Mouse (Mus musculus) CH12F3 (cell line): ENCODE data around the gene Kcnc3.

Experiments
- in situ Hi-C: fragments of 300-500 bp; cut with MboI; formaldehyde crosslinking; loops from 2 replicates; pipeline ENCODE4 v1.14.3; 2020; ENCODE audit warnings: low sequenced_read_pairs

Kcnc3 gene

GRCm38 (mm10) chr7:44625241-44626067 lies 35.0 kb downstream of the Kcnc3 start:
- in situ Hi-C loops, result loop anchor here (25.0 kb wide), 1 partner anchor 113 kb away; the partner anchor contains the start of gene Mybpc2

- in situ Hi-C loops, result loop anchor here (25.0 kb wide), 1 partner anchor 114 kb away; the partner anchor contains the start of gene Mybpc2
Measured at GRCm38 (mm10) chr7:44626068-44626385, 35.6 kb downstream of the Kcnc3 start.

GRCm38 (mm10) chr7:44626966-44627365 lies 36.5 kb downstream of the Kcnc3 start:
- in situ Hi-C loops, result loop anchor here (25.0 kb wide), 1 partner anchor 115 kb away; the partner anchor contains the start of gene Mybpc2

GRCm38 (mm10) chr7:44628402-44629034 lies 38.1 kb downstream of the Kcnc3 start:
- in situ Hi-C loops, result loop anchor here (25.0 kb wide), 1 partner anchor 116 kb away; the partner anchor contains the start of gene Mybpc2

GRCm38 (mm10) chr7:44630437-44630836 lies 40.0 kb downstream of the Kcnc3 start:
- in situ Hi-C loops, result loop anchor here (25.0 kb wide), 1 partner anchor 118 kb away; the partner anchor contains the start of gene Mybpc2

GRCm38 (mm10) chr7:44632676-44633075 lies 42.2 kb downstream of the Kcnc3 start:
- in situ Hi-C loops, result loop anchor here (25.0 kb wide), 1 partner anchor 120 kb away; the partner anchor contains the start of gene Mybpc2

GRCm38 (mm10) chr7:44633407-44633806 lies 42.9 kb downstream of the Kcnc3 start:
- in situ Hi-C loops, result loop anchor here (25.0 kb wide), 1 partner anchor 121 kb away; the partner anchor contains the start of gene Mybpc2

- in situ Hi-C loops, result loop anchor here (25.0 kb wide), 1 partner anchor 124 kb away; the partner anchor contains the start of gene Mybpc2
Measured at GRCm38 (mm10) chr7:44636684-44637083, 46.2 kb downstream of the Kcnc3 start.

GRCm38 (mm10) chr7:44638663-44639062 lies 48.2 kb downstream of the Kcnc3 start:
- in situ Hi-C loops, result loop anchor here (25.0 kb wide), 1 partner anchor 126 kb away; the partner anchor contains the start of gene Mybpc2

- in situ Hi-C loops, result loop anchor here (25.0 kb wide), 1 partner anchor 129 kb away; the partner anchor contains the start of gene Mybpc2
Measured at GRCm38 (mm10) chr7:44640843-44641605, 50.6 kb downstream of the Kcnc3 start.

- in situ Hi-C loops, result loop anchor here (25.0 kb wide), 1 partner anchor 130 kb away; the partner anchor contains the start of gene Mybpc2
Measured at GRCm38 (mm10) chr7:44641887-44642286, 51.4 kb downstream of the Kcnc3 start.

- in situ Hi-C loops, result loop anchor here (25.0 kb wide), 1 partner anchor 133 kb away; the partner anchor contains the start of gene Mybpc2
Measured at GRCm38 (mm10) chr7:44645256-44645655, 54.8 kb downstream of the Kcnc3 start.

- in situ Hi-C loops, result loop anchor here (25.0 kb wide), 1 partner anchor 134 kb away; the partner anchor contains the start of gene Mybpc2
Measured at GRCm38 (mm10) chr7:44645951-44646350, 55.5 kb downstream of the Kcnc3 start.

GRCm38 (mm10) chr7:44647042-44647724 lies 56.7 kb downstream of the Kcnc3 start:
- in situ Hi-C loops, result loop anchor here (25.0 kb wide), 1 partner anchor 135 kb away; the partner anchor contains the start of gene Mybpc2

- in situ Hi-C loops, result loop anchor here (25.0 kb wide), 1 partner anchor 135 kb away; the partner anchor contains the start of gene Mybpc2
Measured at GRCm38 (mm10) chr7:44647729-44648128, 57.3 kb downstream of the Kcnc3 start.

- in situ Hi-C loops, result loop anchor here (25.0 kb wide), 1 partner anchor 137 kb away; the partner anchor contains the start of gene Mybpc2
Measured at GRCm38 (mm10) chr7:44649094-44649610, 58.7 kb downstream of the Kcnc3 start.

GRCm38 (mm10) chr7:44649990-44650389 lies 59.5 kb downstream of the Kcnc3 start:
- in situ Hi-C loops, result loop anchor here (25.0 kb wide), 1 partner anchor 138 kb away; the partner anchor contains the start of gene Mybpc2

- in situ Hi-C loops, result no loop called here
Measured at GRCm38 (mm10) chr7:44651416-44651815, 61.0 kb downstream of the Kcnc3 start.

GRCm38 (mm10) chr7:44653773-44654172 lies 63.3 kb downstream of the Kcnc3 start:
- in situ Hi-C loops, result no loop called here
